Mouse (Mus musculus) intestine, embryonic 16.5 days (tissue): ENCODE data around the gene Mettl6. TPM values are rescaled to one million over a fixed set of nuclear protein-coding genes. Genes with fewer than 3 reads are reported as not detected.
"Not testable (repeated sequence)": the region's sequence is repeated elsewhere in the genome, so short reads cannot be mapped to it uniquely, and the experiment has no call there.

Source experiments
- ATAC-seq: fragments of 200-750 bp; cut with Nextera tagmentation; 2 replicates; pipeline ENCODE4 v1.8.0; 2017; ENCODE audit warnings: moderate TSS enrichment, moderate library complexity
- H3K27ac ChIP-seq: fragments of 300-500 bp; sonication (generic); 2 replicates; pipeline ENCODE4 v1.5.1; 2014; ENCODE audit warnings: mild to moderate bottlenecking, low read length
- H3K27me3 ChIP-seq: fragments of 300-500 bp; sonication (generic); replicated peaks from 2 replicates; pipeline ENCODE4 v1.6.1; 2014; ENCODE audit warnings: low read length, control low read depth, mixed read lengths; ENCODE audit not compliant: control insufficient read depth, insufficient read depth
- H3K36me3 ChIP-seq: fragments of 300-500 bp; sonication (generic); 2 replicates; pipeline ENCODE4 v1.6.1; 2014; ENCODE audit warnings: low read length, control low read depth; ENCODE audit not compliant: control insufficient read depth, insufficient read depth
- H3K4me1 ChIP-seq: fragments of 300-500 bp; sonication (generic); 2 replicates; pipeline ENCODE4 v1.6.1; 2014; ENCODE audit warnings: low read length, control low read depth, mixed read lengths; ENCODE audit not compliant: control insufficient read depth, insufficient read depth
- H3K4me2 ChIP-seq: fragments of 300-500 bp; sonication (generic); 2 replicates; pipeline ENCODE4 v1.6.1; 2014; ENCODE audit warnings: low read depth, low read length, control low read depth
- H3K4me3 ChIP-seq: fragments of 300-500 bp; sonication (generic); 2 replicates; pipeline ENCODE4 v1.5.1; 2014; ENCODE audit warnings: mild to moderate bottlenecking, low read length
- H3K9ac ChIP-seq: fragments of 300-500 bp; sonication (generic); 2 replicates; pipeline ENCODE4 v1.6.1; 2014; ENCODE audit warnings: low read depth, low read length
- H3K9me3 ChIP-seq: fragments of 300-500 bp; sonication (generic); 2 replicates; pipeline ENCODE4 v1.6.1; 2016; ENCODE audit warnings: low read length, control low read depth; ENCODE audit not compliant: control insufficient read depth
- WGBS: fragments of 180-500 bp; shearing (Covaris S2); extraction: QIAGEN DNeasy Blood & Tissue Kit; methylation state at CpG from one replicate; pipeline ENCODE4 v1.1.7; 2014; 5-methylcytosine and 5-hydroxymethylcytosine counted together
- polyA plus RNA-seq: library from polyadenylated mRNA; unstranded; fragments of >200 nt; fragmentation: Nextera tagmentation; extraction: Ambion mirVana; gene quantifications from 2 replicates; pipeline ENCODE4 v1.2.1, GENCODE M21; 2015

Mettl6 gene
- polyA plus RNA-seq, 1 experiment from 2014 or later: 44.6 TPM

DNA sequence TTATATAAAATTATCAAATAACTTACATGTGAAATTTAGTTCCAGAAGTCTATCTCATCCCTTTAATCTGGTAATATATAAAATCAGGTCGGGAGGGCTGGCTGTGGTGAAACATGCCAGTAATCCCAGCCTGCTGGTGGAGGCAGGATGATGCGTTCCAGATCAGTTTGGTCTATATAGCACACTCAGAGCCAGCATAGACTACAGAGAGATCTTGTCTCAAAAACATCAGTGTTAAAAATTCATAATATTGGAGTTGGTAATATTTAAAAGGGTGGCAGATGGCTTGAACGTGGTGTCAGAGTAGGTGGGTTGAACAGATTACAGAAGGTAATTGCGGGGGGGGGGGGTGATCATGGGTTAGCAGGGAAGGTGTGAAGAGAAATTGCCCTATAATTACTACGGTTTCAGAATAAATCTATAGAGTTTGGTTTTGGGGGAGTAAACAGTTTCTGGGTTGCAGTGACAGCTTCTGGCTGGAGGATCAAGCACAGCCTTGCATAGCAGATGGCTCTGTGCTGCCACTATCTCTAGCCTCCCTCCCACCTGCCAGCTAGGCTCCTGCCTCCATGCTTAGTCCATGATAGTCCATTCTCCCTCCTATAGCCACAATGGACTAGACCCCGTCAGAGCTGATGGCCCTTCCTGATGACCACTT, 38.6 kb downstream of the Mettl6 start:
- H3K9ac ChIP-seq: no peak overlapping the region
- H3K4me1 ChIP-seq: no peaks in the 10 kb centered on the region
- WGBS: 81% methylated on average over 6 of the region's 6 CpGs
- no peak overlapping the region for H3K4me2 ChIP-seq
- no peak for ATAC-seq
- no peak overlapping the region for H3K4me3 ChIP-seq
- H3K9me3 ChIP-seq: no peaks in the 10 kb centered on the region
- H3K36me3 ChIP-seq: no peaks in the 10 kb centered on the region
- H3K27me3 ChIP-seq: no peaks in the 10 kb centered on the region
- H3K27ac ChIP-seq: no peak overlapping the region

DNA sequence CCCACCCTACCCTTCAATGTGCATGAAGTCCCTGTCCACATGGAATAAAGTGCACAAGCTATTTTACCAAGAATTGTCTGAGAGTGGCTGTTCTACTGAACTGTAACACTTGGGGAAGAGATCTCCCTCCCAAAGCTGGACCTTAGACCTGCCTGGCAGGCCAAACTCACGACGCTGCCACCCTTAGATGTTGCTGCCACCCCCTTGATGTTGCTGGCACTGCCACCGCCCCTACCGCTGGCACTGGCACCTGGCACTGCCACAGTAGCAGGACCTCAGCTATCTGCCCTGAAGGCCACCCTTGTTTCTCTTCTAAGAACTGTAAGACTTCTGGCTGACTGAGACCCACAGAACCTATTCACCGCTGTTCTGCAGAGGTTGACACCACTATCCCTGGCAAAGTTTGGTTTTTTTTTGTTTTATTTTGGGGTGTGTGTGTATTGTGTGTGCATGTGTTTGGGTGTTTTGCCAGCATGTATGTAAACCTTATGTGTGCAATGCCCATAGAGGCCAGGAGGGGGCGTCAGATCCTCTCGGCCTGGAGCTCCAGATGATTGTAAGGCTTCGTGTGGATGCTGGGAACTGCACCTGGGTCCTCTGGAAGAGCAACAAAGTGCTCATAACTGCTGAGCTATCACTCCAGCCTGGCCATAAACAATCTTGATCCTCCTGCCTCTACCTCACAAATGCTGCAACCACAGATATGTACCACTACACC, 39.8 kb downstream of the Mettl6 start:
- Histone ChIP-seq H3K36me3 (no peaks in the 10 kb centered on the region), H3K9me3 (no peaks in the 10 kb centered on the region), H3K27ac (no peak overlapping the region), H3K9ac (no peak overlapping the region), H3K4me3 (no peak overlapping the region), H3K4me1 (no peaks in the 10 kb centered on the region), H3K27me3 (no peaks in the 10 kb centered on the region), H3K4me2 (no peak overlapping the region)
- no peak for ATAC-seq
- 86% methylated on average over 8 of the region's 8 CpGs for WGBS

- not testable (repeated sequence) for ATAC-seq, H3K36me3 ChIP-seq, H3K9me3 ChIP-seq, H3K4me3 ChIP-seq, H3K4me2 ChIP-seq, H3K9ac ChIP-seq, H3K4me1 ChIP-seq, H3K27ac ChIP-seq, H3K27me3 ChIP-seq
- WGBS: 80% methylated on average over 12 of the region's 12 CpGs
Observed at GRCm38 (mm10) chr14:31453946-31454345, 40.9 kb downstream of the Mettl6 start.

DNA sequence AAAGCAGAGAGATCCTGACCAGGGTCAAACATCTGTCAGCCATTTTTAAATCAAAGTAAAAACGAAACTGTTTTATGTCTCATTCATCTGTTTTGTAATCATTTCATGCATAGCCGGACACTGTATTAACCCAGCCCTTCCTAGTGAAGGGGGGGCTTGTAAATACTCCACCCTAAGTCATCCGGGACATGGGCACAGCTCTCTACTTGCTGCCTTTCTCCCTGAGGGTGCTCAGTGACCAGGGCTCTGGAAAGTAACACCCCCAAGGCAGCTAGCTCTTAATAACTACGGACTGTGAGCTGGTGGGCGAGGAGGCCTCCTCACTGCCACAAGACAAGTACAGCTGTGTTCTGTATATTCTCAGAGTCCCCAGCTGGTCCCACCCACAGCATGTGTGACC, 45.8 kb downstream of the Mettl6 start:
- no peak overlapping the region for H3K27ac ChIP-seq

GRCm38 (mm10) chr14:31443616-31444015, 51.2 kb downstream of the Mettl6 start:
- H3K4me1 ChIP-seq: no peaks in the 10 kb centered on the region
- H3K4me3 ChIP-seq: no peak overlapping the region
- 63% methylated on average over 6 of the region's 6 CpGs for WGBS

More for the DNA sequence above, 45.8 kb downstream of the Mettl6 start:
- Histone ChIP-seq H3K27me3 (no peaks in the 10 kb centered on the region), H3K4me3 (no peak overlapping the region), H3K4me1 (no peaks in the 10 kb centered on the region), H3K36me3 (no peaks in the 10 kb centered on the region), H3K4me2 (no peak overlapping the region), H3K9ac (no peak overlapping the region), H3K9me3 (no peaks in the 10 kb centered on the region)
- ATAC-seq: no peak
- 49% methylated on average over 5 of the region's 5 CpGs for WGBS

GRCm38 (mm10) chr14:31440725-31441124, 54.1 kb downstream of the Mettl6 start:
- ATAC-seq: no peak
- Histone ChIP-seq H3K27ac (no peak overlapping the region), H3K4me3 (no peak overlapping the region), H3K9ac (no peak overlapping the region), H3K9me3 (no peaks in the 10 kb centered on the region), H3K36me3 (no peaks in the 10 kb centered on the region), H3K4me2 (no peak overlapping the region), H3K4me1 (0 out of 2 replicates have a peak, but pooled peaks cover 3% of the 10 kb centered on the region), H3K27me3 (no peaks in the 10 kb centered on the region)
- 81% methylated on average over 6 of the region's 6 CpGs for WGBS

More at GRCm38 (mm10) chr14:31443616-31444015, 51.2 kb downstream of the Mettl6 start:
- H3K27ac ChIP-seq: no peak overlapping the region
- no peaks in the 10 kb centered on the region for H3K27me3 ChIP-seq
- no peak overlapping the region for H3K9ac ChIP-seq
- no peak for ATAC-seq
- H3K4me2 ChIP-seq: no peak overlapping the region
- no peaks in the 10 kb centered on the region for H3K36me3 ChIP-seq
- no peaks in the 10 kb centered on the region for H3K9me3 ChIP-seq

- H3K9ac ChIP-seq: no peak overlapping the region
- H3K4me3 ChIP-seq: no peak overlapping the region
- H3K27ac ChIP-seq: no peak overlapping the region
- 36% methylated on average over 3 of the region's 3 CpGs for WGBS
- 0 out of 2 replicates have a peak, but pooled peaks cover 3% of the 10 kb centered on the region for H3K4me1 ChIP-seq
- no peaks in the 10 kb centered on the region for H3K9me3 ChIP-seq
- H3K36me3 ChIP-seq: no peaks in the 10 kb centered on the region
- H3K27me3 ChIP-seq: no peaks in the 10 kb centered on the region
- H3K4me2 ChIP-seq: no peak overlapping the region
- ATAC-seq: no peak
Observed at GRCm38 (mm10) chr14:31440230-31440629, 54.6 kb downstream of the Mettl6 start.

GRCm38 (mm10) chr14:31439279-31439678, 55.6 kb downstream of the Mettl6 start:
- Histone ChIP-seq H3K4me1 (peaks cover 4% of the 10 kb centered on the region; the same call in 1 of the 2 replicates), H3K36me3 (no peaks in the 10 kb centered on the region), H3K4me2 (no peak overlapping the region), H3K9me3 (no peaks in the 10 kb centered on the region), H3K27ac (no peak overlapping the region), H3K27me3 (no peaks in the 10 kb centered on the region), H3K9ac (no peak overlapping the region), H3K4me3 (no peak overlapping the region)
- ATAC-seq: no peak
- WGBS: 74% methylated on average over 11 of the region's 11 CpGs

DNA sequence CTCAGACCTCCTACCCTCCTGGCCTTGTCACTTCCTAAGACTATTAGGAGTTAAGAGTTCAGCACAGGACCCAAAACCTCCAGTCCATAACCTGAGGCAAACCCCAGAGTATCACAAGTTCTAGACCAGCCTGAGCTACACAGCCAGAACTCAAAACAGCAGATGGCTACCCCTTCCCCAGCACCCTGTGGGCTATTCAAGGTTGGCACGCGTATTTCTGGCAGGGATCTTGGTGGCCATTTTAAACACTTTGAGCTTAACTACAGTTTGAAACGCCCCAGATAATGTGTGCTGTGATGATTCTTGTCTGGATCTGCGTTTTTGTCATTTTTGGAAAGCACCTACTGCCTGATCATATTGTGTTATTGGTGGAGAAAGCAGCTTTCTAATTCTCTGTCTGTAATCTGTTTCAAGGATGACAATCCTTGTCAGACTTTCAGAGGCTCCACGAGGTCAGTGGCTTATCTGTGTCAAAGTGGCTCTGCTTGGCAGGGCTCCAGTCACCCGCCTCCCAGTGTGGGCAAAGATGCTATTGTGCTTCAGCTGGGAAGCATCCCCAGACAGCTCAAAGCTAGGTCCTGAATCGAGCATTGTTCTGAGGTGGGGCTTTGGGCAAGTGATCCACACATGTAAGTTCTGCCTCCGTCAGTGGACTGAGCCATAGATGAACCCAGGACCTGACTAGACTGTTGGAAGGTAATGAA, 56.9 kb downstream of the Mettl6 start:
- Histone ChIP-seq H3K9ac (no peak overlapping the region), H3K27ac (no peak overlapping the region), H3K9me3 (no peaks in the 10 kb centered on the region), H3K36me3 (no peaks in the 10 kb centered on the region), H3K4me1 (peaks cover 14% of the 10 kb centered on the region; the same call in 1 of the 2 replicates), H3K27me3 (no peaks in the 10 kb centered on the region), H3K4me3 (no peak overlapping the region), H3K4me2 (no peak overlapping the region)
- no peak for ATAC-seq
- 71% methylated on average over 8 of the region's 8 CpGs for WGBS
